Mouse (Mus musculus): ENCODE measurements at regions not wholly inside any gene's neighbourhood (a gene's known extent, or its start where the extent isn't known, plus 50 kb on each side); places are given as distances from the start of the nearest gene placed in this dataset.

- DNase-seq (ENCODE audit: low spot score in 2 of 2), result peak in 1 of 2 experiments; percentile 65
Measured at GRCm38 (mm10) chr7:83475438-83476160, 109.1 kb upstream of the Tmc3 start.

DNA sequence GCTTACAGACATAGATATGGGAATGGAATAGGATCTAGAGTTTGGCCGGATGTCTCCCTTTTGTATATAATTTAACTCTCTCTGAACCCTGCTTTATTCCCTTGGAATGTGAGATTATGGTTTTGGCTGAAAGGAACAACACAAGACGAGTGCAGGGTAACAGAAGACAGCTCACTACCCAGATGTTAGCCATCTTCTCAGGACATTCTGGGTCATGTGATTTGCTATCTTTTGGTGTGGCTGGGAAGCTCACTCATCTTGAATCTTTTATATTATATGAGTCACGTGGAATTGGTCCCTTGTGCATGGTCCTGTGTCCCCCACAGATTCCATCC lies 108.6 kb upstream of the Tmc3 start:
- DNase-seq (ENCODE audit: low spot score in 2 of 2), result no peak

DNA sequence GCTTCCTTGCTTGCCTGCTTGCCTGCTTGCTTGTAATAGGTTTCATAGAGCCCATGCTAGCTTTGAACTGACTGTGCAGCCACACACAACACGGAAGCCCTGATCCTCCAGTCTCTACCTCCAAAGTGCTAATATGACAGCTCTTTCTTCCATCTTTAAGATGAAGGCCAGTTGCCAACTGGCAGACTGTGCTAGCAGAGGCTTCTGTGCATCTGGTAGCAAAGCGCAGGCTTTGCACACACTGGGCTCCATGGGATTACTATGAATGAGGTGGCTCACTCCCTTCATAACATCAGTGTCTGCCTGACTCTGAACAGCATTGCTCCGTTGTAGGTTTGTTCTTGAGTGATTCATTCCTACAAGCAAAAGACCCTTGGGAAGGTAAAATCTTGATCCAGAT lies 107.9 kb upstream of the Tmc3 start:
- DNase-seq (ENCODE audit: low spot score in 2 of 2), result no peak

DNA sequence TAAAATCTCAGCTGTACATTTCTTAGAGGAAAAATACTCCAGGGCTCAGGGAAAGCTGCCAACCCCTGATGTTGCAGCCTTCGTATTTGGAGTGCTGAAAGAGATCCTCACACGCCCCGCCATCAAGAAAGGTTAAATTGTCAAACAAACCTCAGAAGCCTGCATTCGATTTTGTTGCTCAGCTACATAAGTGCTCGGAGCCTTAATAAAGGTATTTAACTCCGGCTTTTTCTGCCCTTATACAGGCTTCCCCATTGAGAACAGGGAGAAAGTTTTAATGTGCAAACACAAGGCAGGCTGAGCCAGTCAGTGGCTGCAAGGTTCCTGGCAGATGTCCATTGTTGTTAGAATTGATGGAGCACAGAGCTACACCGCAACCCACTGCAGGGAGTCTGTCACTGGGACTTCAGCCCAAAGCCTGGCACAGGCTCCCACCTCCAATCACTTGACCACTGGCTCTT lies 107.0 kb upstream of the Tmc3 start:
- DNase-seq (ENCODE audit: low spot score in 2 of 2), result peak in 1 of 2 experiments; percentile 48

- DNase-seq (ENCODE audit: low spot score in 2 of 2), result no peak
Measured at GRCm38 (mm10) chr7:83481655-83482054, 103.1 kb upstream of the Tmc3 start.

- DNase-seq (ENCODE audit: low spot score in 2 of 2), result no peak
Measured at GRCm38 (mm10) chr7:83482254-83482653, 102.5 kb upstream of the Tmc3 start.

DNA sequence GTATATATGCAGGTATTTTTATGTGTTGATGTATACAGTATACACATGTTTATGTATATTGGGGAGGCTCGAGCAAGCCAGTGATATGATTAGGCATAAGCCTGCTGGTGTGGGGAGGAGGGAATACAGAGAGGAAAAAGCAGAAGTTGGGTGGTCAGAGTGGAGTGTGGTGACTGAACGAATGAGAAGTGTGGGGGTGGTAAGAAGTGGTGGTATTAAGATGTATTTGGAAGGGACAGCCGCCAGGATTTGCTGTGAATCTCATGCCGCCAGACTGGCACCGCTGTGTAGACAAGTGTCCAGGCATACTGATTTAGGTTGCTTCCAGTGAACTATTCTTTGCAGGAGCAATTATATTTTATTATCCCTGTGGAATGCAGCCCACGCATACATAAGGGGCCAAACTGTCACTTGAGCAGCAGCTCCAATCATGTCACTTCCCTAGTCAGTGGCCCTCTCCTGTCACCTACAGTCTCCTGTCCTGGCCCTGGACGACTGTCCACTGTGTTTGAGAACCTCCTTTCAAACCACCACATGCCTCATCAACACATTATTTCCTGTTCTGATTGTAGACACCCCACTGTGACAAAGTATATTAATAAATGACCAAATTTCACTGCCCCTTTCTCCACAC lies 101.9 kb upstream of the Tmc3 start:
- no peak for DNase-seq (ENCODE audit: low spot score in 2 of 2)

DNA sequence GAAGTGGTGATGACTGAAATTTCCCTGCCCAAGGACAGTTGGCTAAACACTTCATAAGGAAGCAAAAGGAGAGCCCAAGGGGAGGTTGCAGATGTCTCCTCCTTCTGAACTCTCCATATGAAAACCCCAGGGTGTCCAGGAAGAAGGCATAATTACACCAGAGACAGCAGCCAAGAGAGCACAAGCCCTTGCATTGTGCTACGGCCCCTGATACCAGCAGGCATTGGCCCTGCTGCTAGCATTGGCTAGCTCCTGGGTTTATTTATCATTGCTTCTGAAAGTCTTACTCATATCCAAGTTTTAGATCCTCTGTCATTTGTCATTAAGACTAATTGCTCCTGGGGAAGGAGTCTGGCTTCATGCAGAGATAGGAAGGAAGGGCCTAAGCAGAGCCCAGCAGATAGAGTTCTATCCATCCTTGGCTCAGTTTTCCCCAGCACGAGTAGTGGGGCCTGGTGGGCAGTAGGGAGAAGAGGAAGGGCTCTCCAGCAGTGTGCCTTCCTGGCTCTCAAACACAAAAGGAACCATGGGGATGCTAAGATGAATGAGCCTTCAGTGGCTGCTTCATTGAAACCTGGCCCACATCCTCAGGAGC lies 98.5 kb upstream of the Tmc3 start:
- no peak for DNase-seq (ENCODE audit: low spot score in 2 of 2)

- peak in 1 of 2 experiments; percentile 36 for DNase-seq (ENCODE audit: low spot score in 2 of 2)
Measured at GRCm38 (mm10) chr7:83489790-83490189, 94.9 kb upstream of the Tmc3 start.

GRCm38 (mm10) chr7:83504996-83505645 lies 79.6 kb upstream of the Tmc3 start:
- peak in 1 of 2 experiments; percentile 20 for DNase-seq (ENCODE audit: low spot score in 2 of 2)

- DNase-seq (ENCODE audit: low spot score in 2 of 2), result no peak
Measured at GRCm38 (mm10) chr7:83516295-83516694, 68.4 kb upstream of the Tmc3 start.

GRCm38 (mm10) chr7:83521511-83521910 lies 63.2 kb upstream of the Tmc3 start:
- DNase-seq (ENCODE audit: low spot score in 2 of 2), result no peak

Measured in cerebellum, postnatal 4 days (tissue).